Mouse (Mus musculus): Measurements from ENCODE around the gene Ephb1. TPM values are rescaled to one million over a fixed set of nuclear protein-coding genes. Genes with fewer than 3 reads are reported as not detected.

The Ephb1 gene
- total RNA-seq, 2 experiments from 2014 or later: 15.5 to 22.4 TPM

- intact Hi-C loops (cut with DNase I): loop anchor here (5.0 to 10.0 kb wide), 3 partner anchors 318 to 1041 kb away; no protein-coding TSS in a partner anchor
- DNase-seq: peak in 1 of 2 experiments; percentile 12
Measured at GRCm38 (mm10) chr9:102353056-102353635, 1.3 kb downstream of the Ephb1 start.

GRCm38 (mm10) chr9:102352186-102353055, 2.1 kb downstream of the Ephb1 start:
- DNase-seq: no peak
- intact Hi-C loops (cut with DNase I): loop anchor here (5.0 to 10.0 kb wide), 3 partner anchors 318 to 1040 kb away; no protein-coding TSS in a partner anchor

- intact Hi-C loops (cut with DNase I): loop anchor here (5.0 to 10.0 kb wide), 3 partner anchors 317 to 1039 kb away; no protein-coding TSS in a partner anchor
- no peak for DNase-seq
Measured at GRCm38 (mm10) chr9:102351721-102352120, 2.8 kb downstream of the Ephb1 start.

- DNase-seq: no peak
- intact Hi-C loops (cut with DNase I): loop anchor here (5.0 to 10.0 kb wide), 3 partner anchors 316 to 1039 kb away; no protein-coding TSS in a partner anchor
Measured at GRCm38 (mm10) chr9:102351221-102351620, 3.3 kb downstream of the Ephb1 start.

- intact Hi-C loops (cut with DNase I): loop anchor here (5.0 to 10.0 kb wide), 3 partner anchors 316 to 1038 kb away; no protein-coding TSS in a partner anchor
- no peak for DNase-seq
Measured at GRCm38 (mm10) chr9:102350696-102351095, 3.8 kb downstream of the Ephb1 start.

- intact Hi-C loops (cut with DNase I): loop anchor here (5.0 to 10.0 kb wide), 3 partner anchors 315 to 1038 kb away; no protein-coding TSS in a partner anchor
- DNase-seq: no peak
Measured at GRCm38 (mm10) chr9:102350076-102350475, 4.4 kb downstream of the Ephb1 start.

- intact Hi-C loops (cut with DNase I): no loop called here
- no peak for DNase-seq
Measured at GRCm38 (mm10) chr9:102346801-102347200, 7.7 kb downstream of the Ephb1 start.

GRCm38 (mm10) chr9:102345474-102345873, 9.0 kb downstream of the Ephb1 start:
- DNase-seq: no peak
- intact Hi-C loops (cut with DNase I): no loop called here

- DNase-seq: no peak
- intact Hi-C loops (cut with DNase I): no loop called here
Measured at GRCm38 (mm10) chr9:102345047-102345446, 9.4 kb downstream of the Ephb1 start.

GRCm38 (mm10) chr9:102344086-102344930, 10.2 kb downstream of the Ephb1 start:
- intact Hi-C loops (cut with DNase I): no loop called here
- DNase-seq: no peak

GRCm38 (mm10) chr9:102343061-102343460, 11.4 kb downstream of the Ephb1 start:
- no peak for DNase-seq
- intact Hi-C loops (cut with DNase I): no loop called here

GRCm38 (mm10) chr9:102342026-102342425, 12.5 kb downstream of the Ephb1 start:
- intact Hi-C loops (cut with DNase I): no loop called here
- DNase-seq: no peak

GRCm38 (mm10) chr9:102340768-102341167, 13.7 kb downstream of the Ephb1 start:
- DNase-seq: no peak
- intact Hi-C loops (cut with DNase I): no loop called here

- peak in 1 of 2 experiments; percentile 28 for DNase-seq
- intact Hi-C loops (cut with DNase I): no loop called here
Measured at GRCm38 (mm10) chr9:102335571-102336282, 18.8 kb downstream of the Ephb1 start.

- no peak for DNase-seq
- intact Hi-C loops (cut with DNase I): no loop called here
Measured at GRCm38 (mm10) chr9:102330266-102331060, 24.0 kb downstream of the Ephb1 start.

- intact Hi-C loops (cut with DNase I): no loop called here
- DNase-seq: no peak
Measured at GRCm38 (mm10) chr9:102327625-102328150, 26.8 kb downstream of the Ephb1 start.

- DNase-seq: no peak
- intact Hi-C loops (cut with DNase I): no loop called here
Measured at GRCm38 (mm10) chr9:102315436-102315835, 39.1 kb downstream of the Ephb1 start.

- no peak for DNase-seq
- intact Hi-C loops (cut with DNase I): no loop called here
Measured at GRCm38 (mm10) chr9:102314795-102315194, 39.7 kb downstream of the Ephb1 start.

- no peak for DNase-seq
- intact Hi-C loops (cut with DNase I): no loop called here
Measured at GRCm38 (mm10) chr9:102310431-102310830, 44.1 kb downstream of the Ephb1 start.
